Mouse (Mus musculus) thymus, postnatal 25 days (tissue): Measurements from ENCODE around the gene Ptov1.

Experiments used
- DNase-seq: peaks from one replicate; pipeline ENCODE4 v3.0.0; 2022

Ptov1 gene

GRCm38 (mm10) chr7:44857042-44857552 is 12.5 kb downstream of the Ptov1 start, which contains the start of gene Pnkp:
Gene Pnkp, plus strand, starts transcription at chr7:44857139.
- peak; percentile 87 for DNase-seq

DNA sequence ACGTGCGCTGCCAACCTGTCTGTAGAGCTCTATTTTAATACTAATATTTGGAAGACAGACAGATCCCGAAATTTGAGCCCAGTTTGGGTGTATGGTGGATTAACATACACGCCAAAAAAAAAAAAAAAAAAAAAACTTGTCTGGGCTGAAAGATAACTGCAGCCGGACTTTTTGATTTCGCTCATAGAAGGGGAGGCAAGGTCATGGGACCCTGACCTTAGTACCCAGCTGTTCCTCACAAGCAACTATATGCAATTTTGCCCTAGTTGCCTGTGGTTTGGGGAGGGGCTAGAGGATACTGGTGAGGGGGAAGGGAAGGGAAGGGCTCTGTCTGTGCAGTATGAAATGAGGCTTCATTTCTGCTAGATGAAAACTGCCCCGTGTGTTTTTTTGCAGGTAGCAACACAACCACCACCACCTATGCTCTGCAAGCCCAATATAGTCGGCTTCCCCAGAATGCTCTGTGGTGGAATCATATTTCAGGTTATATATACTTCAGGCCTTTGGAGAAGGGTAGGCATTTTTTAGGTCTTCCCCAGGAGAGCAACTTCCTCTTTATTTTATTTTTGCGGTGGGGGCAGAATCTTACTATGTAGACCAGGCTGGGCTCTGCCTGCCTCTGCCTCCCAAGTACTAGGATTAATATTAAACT is 13.2 kb downstream of the Ptov1 start:
- peak; percentile 55 for DNase-seq

DNA sequence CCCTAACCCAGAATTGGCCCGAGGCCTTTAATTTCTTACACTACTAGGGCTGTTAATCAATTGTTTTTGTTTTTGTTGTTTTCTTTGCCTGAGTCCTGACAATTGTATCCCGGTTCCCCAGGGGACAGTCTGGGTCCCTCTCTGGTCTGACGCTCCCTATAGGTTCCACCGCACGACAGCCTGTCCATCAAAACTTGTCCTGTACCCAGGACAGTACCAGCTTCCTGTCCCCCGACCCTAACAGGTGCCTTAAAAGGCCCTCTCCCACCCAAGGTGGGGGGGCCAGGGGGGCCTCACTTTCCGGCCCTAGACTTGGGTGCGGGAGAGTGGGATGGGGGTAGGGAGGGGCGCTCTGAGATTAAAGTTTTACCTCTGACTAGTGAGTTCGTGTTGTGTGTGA is 14.6 kb downstream of the Ptov1 start:
- peak; percentile 40 for DNase-seq

GRCm38 (mm10) chr7:44854356-44855031 is 15.1 kb downstream of the Ptov1 start:
- DNase-seq = peak; percentile 87

DNA sequence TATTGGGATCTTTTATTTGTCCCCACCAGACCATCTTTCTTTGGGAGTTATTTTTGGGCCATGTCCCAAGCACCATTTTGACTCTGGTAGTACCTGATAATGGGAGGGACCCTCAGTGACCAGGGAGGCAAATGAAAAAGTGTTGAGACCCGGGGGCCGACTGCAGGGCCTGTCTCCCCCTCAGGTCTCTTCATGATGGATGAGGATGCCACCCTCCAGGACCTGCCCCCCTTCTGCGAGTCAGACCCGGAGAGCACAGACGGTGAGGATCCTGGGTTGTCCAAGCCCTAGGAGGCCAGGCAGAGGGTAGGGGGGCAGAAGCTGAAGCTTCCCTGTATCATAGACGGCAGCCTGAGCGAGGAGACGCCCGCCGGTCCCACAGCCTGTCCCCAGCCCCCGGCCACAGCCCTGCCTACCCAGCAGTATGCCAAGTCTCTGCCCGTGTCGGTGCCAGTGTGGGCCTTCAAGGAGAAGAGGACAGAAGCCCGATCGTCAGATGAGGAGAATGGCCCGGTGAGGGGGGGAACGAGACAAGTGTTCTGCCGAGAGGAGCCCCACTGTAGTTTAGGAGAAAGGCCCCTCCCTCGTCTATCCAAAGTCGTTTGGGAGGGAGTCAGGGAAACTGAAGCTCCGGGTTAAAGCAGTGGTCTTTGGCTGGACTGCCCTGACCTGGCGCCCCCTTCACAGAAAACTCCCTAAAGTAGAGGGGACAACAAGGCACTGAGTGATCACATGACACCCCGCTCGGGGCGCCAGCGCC is 15.8 kb downstream of the Ptov1 start:
- DNase-seq = no peak

DNA sequence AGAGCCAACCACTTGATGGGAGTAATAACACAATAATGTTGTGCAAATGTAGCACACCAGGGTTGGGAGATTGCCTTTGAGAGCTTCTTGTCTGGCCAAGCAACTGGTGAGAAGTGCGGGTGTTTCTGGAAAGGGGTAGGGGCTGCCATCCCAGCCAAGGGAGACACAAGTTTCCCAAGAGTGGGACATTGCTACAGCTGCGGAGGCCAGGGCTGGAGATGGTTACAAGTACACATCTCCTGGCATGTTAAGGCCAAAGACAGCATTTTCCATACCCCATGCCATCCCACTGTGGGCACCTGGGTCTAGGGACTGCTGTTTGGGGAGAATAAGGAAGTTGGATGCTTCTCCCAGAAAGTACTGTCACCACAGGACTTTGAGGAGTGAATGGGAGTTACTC is 16.5 kb downstream of the Ptov1 start:
- no peak for DNase-seq

DNA sequence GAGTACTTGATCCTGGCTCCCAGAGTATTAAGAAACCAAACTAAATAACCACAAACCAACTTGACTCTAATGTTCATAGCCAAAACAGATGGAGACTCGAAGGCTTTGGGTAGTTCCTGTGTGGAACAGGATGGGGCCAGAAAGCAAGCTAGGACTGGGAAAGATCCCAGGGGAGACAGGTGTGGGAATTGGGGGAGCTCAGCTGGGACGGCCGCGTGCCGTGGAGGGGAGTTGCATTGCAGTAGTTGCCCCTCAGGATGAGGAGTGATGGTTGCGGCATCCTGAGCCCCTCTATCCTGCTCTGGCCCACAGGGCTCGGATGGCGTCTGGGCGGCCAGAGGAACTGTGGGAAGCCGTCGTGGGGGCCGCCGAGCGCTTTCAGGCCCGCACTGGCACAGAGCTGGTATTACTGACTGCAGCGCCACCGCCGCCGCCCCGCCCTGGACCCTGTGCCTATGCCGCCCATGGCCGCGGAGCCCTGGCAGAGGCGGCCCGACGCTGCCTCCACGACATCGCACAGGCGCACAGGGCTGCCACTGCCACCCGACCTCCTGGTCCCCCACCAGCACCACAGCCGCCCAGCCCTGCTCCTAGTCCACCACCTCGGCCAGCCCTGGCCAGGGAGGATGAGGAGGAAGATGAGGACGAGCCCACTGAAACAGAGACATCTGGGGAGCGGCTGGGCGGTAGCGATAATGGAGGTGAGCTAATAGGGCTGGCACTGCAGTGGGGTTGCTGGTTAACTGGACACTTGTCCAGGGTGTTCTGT is 17.1 kb downstream of the Ptov1 start:
- no peak for DNase-seq

DNA sequence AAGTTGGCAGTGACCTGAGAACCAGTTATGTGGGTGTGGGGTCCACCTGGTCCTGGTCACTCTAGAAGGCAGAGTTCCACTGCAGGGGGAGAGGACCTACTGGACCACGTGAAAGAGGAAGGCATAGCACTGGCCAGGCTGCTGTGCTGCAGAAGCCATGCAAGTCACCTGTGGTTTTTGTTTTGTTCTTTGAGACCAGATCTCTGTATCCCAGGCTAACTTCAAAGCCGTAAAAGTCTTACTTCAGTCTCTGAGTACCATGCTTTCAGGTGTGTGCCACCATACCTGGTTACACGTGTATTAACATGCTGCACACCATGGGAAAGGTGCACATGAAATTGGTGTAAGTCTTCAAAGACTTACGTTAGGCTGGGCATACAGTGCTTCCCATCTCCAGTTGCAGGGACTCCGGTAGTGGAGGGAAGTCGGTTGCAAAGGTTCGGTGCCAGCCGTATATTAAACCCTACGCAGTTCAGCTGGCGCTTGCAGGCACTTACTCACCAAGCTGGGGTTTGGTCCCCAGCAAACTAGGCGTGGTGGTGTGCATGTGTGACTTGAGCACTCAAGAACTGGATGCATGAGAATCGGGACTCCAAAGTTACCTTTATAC is 17.9 kb downstream of the Ptov1 start:
- no peak for DNase-seq

DNA sequence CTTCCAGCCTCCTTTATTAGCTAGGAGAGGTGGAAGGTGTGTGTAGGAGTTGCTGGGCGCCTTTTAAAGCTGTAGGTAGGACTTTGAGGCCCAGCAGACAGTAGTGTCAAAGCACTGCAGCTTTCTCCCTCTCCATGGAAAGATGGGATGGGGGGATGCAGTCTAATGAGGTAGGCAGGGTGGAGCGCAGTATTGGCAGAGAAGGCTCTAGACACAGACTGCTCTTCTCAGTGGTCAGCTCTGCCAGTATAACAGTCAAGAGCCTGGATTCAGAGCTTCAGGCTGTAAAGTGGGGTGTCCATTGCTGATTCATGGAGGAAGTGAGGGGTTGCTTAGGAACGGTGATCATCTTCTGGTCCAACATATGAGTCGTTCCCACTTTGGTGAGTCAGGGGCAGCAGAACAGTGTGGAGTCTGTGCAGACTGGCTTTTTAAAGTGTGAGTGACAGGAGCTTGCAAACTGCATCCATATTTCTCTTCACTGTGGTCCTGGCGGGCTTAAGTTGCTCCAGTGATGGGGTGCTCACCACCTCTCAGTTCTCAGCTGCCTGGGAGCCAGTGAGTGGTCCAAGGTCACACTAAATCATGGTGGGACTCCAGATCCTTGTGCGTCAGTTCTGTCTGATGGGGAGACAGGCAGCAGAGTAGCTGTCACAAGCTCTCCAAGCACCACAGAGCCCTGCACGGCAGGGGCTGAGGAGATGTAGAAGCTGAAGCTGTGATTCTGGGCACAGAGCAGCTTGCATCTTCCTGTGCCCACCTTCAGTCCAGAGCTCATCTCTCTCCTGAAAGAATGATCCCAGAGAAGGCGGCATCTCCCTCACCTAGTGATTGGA is 18.6 kb downstream of the Ptov1 start:
- no peak for DNase-seq

DNA sequence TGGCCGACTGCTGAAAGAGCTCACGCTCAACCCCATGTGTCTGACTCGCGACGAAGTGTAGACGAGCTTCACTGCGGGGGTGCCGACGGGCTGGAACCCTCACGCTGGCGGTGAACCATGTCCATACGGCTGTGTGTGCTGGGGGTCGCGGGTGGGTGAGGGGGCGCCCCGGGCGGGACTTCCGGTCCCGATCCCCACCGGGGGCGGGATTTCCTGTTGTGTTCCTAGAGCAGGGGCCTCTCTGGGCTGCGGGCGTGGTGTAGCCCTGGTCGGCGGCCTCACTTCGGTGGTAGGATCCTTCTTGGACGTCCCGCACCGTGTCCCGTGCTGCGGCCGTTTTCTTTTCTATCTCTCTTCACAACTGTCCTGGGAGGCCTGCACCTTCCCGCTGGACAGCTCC is 19.4 kb downstream of the Ptov1 start:
- DNase-seq = peak; percentile 79

GRCm38 (mm10) chr7:44849416-44850111 is 20.0 kb downstream of the Ptov1 start:
- peak; percentile 89 for DNase-seq

GRCm38 (mm10) chr7:44848561-44849415 is 20.8 kb downstream of the Ptov1 start, which contains the start of the genes Akt1s1 and Tbc1d17:
Gene Akt1s1, plus strand, starts transcription at chr7:44848991.
Gene Tbc1d17, minus strand, starts transcription at chr7:44849079.
- peak; percentile 98 for DNase-seq

- no peak for DNase-seq
These were observed 21.8 kb downstream of the Ptov1 start for GRCm38 (mm10) chr7:44847772-44848171.

- DNase-seq = no peak
These were observed 22.8 kb downstream of the Ptov1 start for GRCm38 (mm10) chr7:44846804-44847203.

DNA sequence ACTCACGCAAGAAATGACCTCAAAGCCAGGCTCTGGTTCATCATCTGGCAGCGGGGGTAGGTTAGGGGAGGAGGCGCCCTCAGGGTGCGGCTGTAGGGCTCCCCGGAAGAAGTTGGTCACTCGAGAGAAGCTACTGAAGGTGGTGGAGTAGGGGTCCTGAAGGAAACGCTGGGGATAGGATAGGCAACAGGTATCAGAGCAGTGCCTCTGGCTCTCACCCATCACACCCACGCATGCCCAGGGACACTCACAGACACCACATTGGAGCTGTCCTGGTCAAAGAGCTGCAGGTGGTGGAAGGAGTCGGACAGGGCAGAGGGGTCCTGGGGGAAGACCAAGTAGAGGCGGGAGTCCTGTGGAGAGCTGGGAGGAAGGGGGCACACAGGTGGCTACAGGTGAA is 24.6 kb downstream of the Ptov1 start:
- DNase-seq = no peak

DNA sequence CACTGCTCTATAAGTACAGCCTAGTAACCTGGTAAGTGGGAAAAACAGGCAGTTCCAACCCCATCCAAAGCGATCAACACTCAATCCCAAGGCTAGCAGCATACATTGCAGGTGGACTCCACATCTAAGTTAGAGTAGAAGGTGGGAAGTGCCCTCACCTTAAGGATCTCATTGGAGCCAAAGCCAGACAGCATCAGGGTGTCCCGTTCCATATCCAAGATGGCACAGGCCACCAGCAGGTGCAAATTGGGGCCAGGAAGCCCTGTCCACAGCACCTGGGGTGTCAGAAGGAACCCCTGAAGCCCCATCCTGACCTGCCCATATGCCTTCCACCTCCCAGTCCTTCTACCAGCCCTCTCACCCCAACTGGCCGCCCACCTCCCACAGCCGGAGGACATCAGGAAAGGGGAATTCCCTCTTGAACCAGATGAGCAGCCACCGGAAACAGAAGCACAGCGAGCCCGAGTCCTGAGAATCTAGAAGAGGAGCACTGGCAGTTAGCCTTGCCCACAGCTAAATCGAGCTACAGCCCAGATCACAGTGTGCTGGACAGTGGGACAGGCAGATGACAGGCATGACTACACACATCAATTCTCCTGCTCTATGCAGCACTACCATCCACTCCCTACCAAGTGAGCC is 27.6 kb downstream of the Ptov1 start:
- no peak for DNase-seq

- DNase-seq = no peak
These were observed 29.2 kb downstream of the Ptov1 start for GRCm38 (mm10) chr7:44840426-44840825.

GRCm38 (mm10) chr7:44839491-44840191 is 29.9 kb downstream of the Ptov1 start:
- peak; percentile 42 for DNase-seq

- no peak for DNase-seq
These were observed 30.5 kb downstream of the Ptov1 start for GRCm38 (mm10) chr7:44839171-44839490.
